Mouse (Mus musculus): ENCODE results near the gene Tas2r109. TPM values are rescaled to one million over a fixed set of nuclear protein-coding genes. Genes with fewer than 3 reads are reported as not detected.
"Not testable (repeated sequence)": the region's sequence is repeated elsewhere in the genome, so short reads cannot be mapped to it uniquely, and the experiment has no call there.

Gene Tas2r109
- polyA plus RNA-seq (2015; fragmentation: Nextera tagmentation; extraction: Ambion mirVana) = not detected in 2 replicates

DNA sequence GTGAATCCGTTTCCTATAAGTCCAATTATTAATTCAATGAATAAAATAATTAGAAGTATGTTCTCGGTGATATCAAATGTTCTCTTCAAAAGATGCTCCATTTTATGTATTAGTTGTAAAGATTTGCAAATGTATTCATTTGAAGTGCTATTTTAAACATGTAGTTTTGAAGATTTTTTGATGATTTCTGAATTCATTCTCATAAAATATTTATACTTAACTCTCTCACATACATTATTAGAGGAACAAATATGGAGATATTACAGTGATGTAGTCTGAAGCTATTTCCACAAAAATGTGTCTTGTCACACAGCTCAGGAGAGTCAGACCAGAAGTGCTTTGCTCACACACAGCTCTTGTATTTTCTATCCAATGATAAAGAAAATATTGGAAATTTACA, at the start of gene Tas2r109:
Tas2r109 (minus strand) TSS at position 101 of the 400 bp plus-strand sequence.
- no peak within 1 kb of the TSS for H3K9ac ChIP-seq
- H3K36me3 ChIP-seq (ENCODE audit: poor library complexity, severe bottlenecking) = no peaks in the 10 kb centered on the region
- no peaks in the 10 kb centered on the region for H3K4me1 ChIP-seq
- H3K9me3 ChIP-seq (replicated peaks) = no peaks in the 10 kb centered on the region
- 76% methylated on average over 2 of the region's 2 CpGs for WGBS
- no peak for ATAC-seq
- H3K4me2 ChIP-seq = no peak within 1 kb of the TSS
- H3K27ac ChIP-seq = no peak within 1 kb of the TSS
- no peaks in the 10 kb centered on the region for H3K27me3 ChIP-seq
- H3K4me3 ChIP-seq = no peak within 1 kb of the TSS

DNA sequence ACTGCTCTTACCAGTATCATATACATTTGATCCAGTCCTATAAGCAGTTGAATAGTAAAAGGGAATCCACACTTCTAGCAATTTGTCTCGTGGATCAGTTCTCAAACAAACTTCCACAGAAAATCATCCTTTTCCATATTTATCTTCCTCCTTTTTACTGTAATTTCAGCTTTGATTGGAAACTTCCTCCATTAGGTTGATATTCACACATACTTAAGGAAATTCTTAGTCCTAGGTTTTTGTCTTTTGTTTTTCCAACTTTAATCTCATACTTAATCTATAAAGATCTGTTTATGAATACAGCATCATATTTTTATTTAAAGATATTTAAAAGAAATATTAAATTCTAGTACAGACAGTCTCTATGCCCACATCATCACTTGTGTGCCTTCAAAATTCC, 22.9 kb downstream of the Tas2r109 start, which contains the start of gene Tas2r131:
Tas2r131 (minus strand) TSS at position 101 of the 400 bp plus-strand sequence.
- no peak within 1 kb of the TSS for H3K27ac ChIP-seq
- no peaks in the 10 kb centered on the region for H3K4me1 ChIP-seq
- H3K27me3 ChIP-seq = no peaks in the 10 kb centered on the region
- H3K4me3 ChIP-seq = no peak within 1 kb of the TSS
- no peaks in the 10 kb centered on the region for H3K9me3 ChIP-seq (replicated peaks)
- WGBS = 57% methylated on average over 1 of the region's 1 CpGs
- H3K4me2 ChIP-seq = no peak within 1 kb of the TSS
- no peak for ATAC-seq
- H3K9ac ChIP-seq = no peak within 1 kb of the TSS
- no peaks in the 10 kb centered on the region for H3K36me3 ChIP-seq (ENCODE audit: poor library complexity, severe bottlenecking)

DNA sequence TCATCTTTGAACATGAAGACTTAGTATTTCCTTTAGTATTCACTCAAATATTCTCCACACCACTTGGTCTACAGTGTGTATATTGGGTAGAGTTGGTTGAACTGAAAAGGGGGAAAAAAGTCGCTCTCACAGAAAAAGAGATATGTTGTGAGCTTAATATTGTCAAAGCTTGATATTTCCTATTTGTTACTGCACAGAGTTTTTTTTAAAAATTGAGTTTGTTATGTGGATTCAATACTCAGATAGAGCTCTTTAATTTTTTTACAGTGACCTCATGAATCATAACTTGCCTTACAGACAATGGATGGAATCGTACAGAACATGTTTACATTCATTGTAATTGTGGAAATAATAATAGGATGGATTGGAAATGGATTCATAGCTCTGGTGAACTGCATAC, 30.0 kb downstream of the Tas2r109 start, which contains the start of gene Tas2r129:
Tas2r129 (plus strand) TSS at position 301 of the 400 bp plus-strand sequence.
- 79% methylated on average over 2 of the region's 2 CpGs for WGBS
- no peaks in the 10 kb centered on the region for H3K36me3 ChIP-seq (ENCODE audit: poor library complexity, severe bottlenecking)
- no peaks in the 10 kb centered on the region for H3K4me1 ChIP-seq
- no peak for ATAC-seq
- H3K4me3 ChIP-seq = no peak within 1 kb of the TSS
- H3K9ac ChIP-seq = no peak within 1 kb of the TSS
- no peaks in the 10 kb centered on the region; the same call in 1 of the 2 replicates for H3K9me3 ChIP-seq (replicated peaks)
- no peaks in the 10 kb centered on the region for H3K27me3 ChIP-seq
- no peak within 1 kb of the TSS for H3K27ac ChIP-seq
- no peak within 1 kb of the TSS for H3K4me2 ChIP-seq

DNA sequence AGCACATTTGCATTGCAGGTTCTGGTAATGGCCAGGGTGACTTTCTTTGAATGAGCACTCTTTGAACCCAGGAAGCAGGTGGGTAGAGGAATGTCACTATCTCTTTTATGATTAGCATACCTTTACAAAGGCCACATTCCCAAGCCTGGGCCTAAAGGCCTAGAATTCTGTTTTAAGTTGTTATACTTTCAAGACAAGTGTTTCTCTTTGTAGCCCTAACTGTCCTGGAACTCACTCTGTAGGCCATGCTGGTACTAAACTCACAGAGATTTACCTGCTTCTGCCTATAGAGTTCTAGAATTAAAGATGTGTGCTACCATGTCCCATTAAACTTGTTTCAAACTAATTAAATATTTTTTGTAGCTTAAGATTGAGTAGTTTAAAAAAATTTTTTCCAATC, 39.4 kb downstream of the Tas2r109 start:
- H3K4me1 ChIP-seq = not testable (repeated sequence)

More for the DNA sequence above, 39.4 kb downstream of the Tas2r109 start:
- not testable (repeated sequence) for ATAC-seq; H3K9me3 ChIP-seq (replicated peaks); H3K4me2 ChIP-seq; H3K27ac ChIP-seq; H3K9ac ChIP-seq; H3K27me3 ChIP-seq; H3K36me3 ChIP-seq (ENCODE audit: poor library complexity, severe bottlenecking); H3K4me3 ChIP-seq

Other genes with a start within 250 kb of the Tas2r109 start
- gene Tas2r115, start 242.9 kb downstream of the Tas2r109 start, polyA plus RNA-seq (2015; fragmentation: Nextera tagmentation; extraction: Ambion mirVana) = not detected in 2 replicates
- gene Tas2r124, start 226.2 kb downstream of the Tas2r109 start, polyA plus RNA-seq (2015; fragmentation: Nextera tagmentation; extraction: Ambion mirVana) = not detected in 2 replicates
- not detected in 2 replicates for gene Tas2r102, start 218.8 kb downstream of the Tas2r109 start, polyA plus RNA-seq (2015; fragmentation: Nextera tagmentation; extraction: Ambion mirVana)
- gene Tas2r136, start 202.8 kb downstream of the Tas2r109 start, polyA plus RNA-seq (2015; fragmentation: Nextera tagmentation; extraction: Ambion mirVana) = not detected in 2 replicates
- not detected in 2 replicates for gene Tas2r117, start 178.1 kb downstream of the Tas2r109 start, polyA plus RNA-seq (2015; fragmentation: Nextera tagmentation; extraction: Ambion mirVana)
- gene Tas2r123, start 133.8 kb downstream of the Tas2r109 start, polyA plus RNA-seq (2015; fragmentation: Nextera tagmentation; extraction: Ambion mirVana) = not detected in 2 replicates
- gene Tas2r116, start 125.5 kb downstream of the Tas2r109 start, polyA plus RNA-seq (2015; fragmentation: Nextera tagmentation; extraction: Ambion mirVana) = not detected in 2 replicates
- not detected in 2 replicates for gene Tas2r110, start 113.0 kb downstream of the Tas2r109 start, polyA plus RNA-seq (2015; fragmentation: Nextera tagmentation; extraction: Ambion mirVana)
- gene Tas2r113, start 88.0 kb downstream of the Tas2r109 start, polyA plus RNA-seq (2015; fragmentation: Nextera tagmentation; extraction: Ambion mirVana) = not detected in 2 replicates
- not detected in 2 replicates for gene Tas2r125, start 71.3 kb downstream of the Tas2r109 start, polyA plus RNA-seq (2015; fragmentation: Nextera tagmentation; extraction: Ambion mirVana)
- gene Tas2r129, start 29.9 kb downstream of the Tas2r109 start, polyA plus RNA-seq (2015; fragmentation: Nextera tagmentation; extraction: Ambion mirVana) = not detected in 2 replicates
- gene Tas2r131, start 23.0 kb downstream of the Tas2r109 start, polyA plus RNA-seq (2015; fragmentation: Nextera tagmentation; extraction: Ambion mirVana) = not detected in 2 replicates
- gene Tas2r103, start 56.1 kb upstream of the Tas2r109 start, polyA plus RNA-seq (2015; fragmentation: Nextera tagmentation; extraction: Ambion mirVana) = not detected in 2 replicates
- gene Tas2r140, start 74.9 kb upstream of the Tas2r109 start, polyA plus RNA-seq (2015; fragmentation: Nextera tagmentation; extraction: Ambion mirVana) = not detected in 2 replicates
- gene Smim10l1, start 123.9 kb upstream of the Tas2r109 start, polyA plus RNA-seq (2015; fragmentation: Nextera tagmentation; extraction: Ambion mirVana) = 100 TPM in 2 replicates

All from forebrain, embryonic 13.5 days (tissue).